8 mouse cellular contexts compared by ENCODE assay signal in the genomic region with DNA sequence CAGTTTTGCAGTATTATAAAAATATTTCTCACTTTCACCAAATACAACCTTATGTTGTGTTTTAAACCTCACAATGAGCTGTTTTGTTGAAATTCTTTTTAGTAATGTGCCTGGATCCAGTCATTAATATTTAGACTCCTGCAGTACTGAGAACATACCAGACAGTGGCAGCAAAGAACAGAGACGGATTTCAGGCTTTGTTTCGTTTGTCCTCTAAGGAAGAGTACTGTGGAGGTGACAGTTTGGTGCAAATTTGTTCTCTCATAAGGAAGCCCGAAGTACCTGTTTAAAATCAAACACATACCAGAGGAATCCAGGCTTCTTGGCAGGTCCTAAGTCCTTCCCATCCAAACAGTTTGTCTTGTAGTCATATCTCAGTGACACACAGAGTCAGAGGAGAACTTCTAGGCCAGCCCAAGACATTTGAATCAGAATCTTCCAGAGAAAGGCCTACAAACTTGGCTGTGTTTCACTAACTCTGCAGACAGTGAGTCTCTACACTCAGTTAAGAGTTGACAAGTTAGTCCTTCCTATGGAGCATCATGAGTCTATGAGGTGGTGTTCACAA. TPM values are rescaled to one million over a fixed set of nuclear protein-coding genes. Genes with fewer than 3 reads are reported as not detected.
A peak's percentile ranks its signal among the peaks of the same experiment; 100 is the strongest.
DNase-seq lines count a peak whose midpoint lies in the region; ATAC-seq and TF ChIP-seq lines count a peak whose summit lies in the region.

No protein-coding gene starts in this region.

- DNase-seq in kidney, adult 9 months: peak; percentile 72
- DNase-seq in kidney, adult 11 months: no peak
- peak; percentile 57 for DNase-seq in ES-CJ7 (ENCODE audit: low read depth, low spot score)
- peak; percentile 69 for DNase-seq in brain, embryonic 14.5 days (ENCODE audit: low read depth)
- peak; percentile 58 for DNase-seq in limb, embryonic 14.5 days (ENCODE audit: low spot score)

- no peak overlapping the region for H3K4me3 ChIP-seq in hindbrain, embryonic 15.5 days
- no peak overlapping the region for H3K4me3 ChIP-seq in limb, embryonic 14.5 days (replicated peaks; ENCODE audit: low read length)

- no peaks in the 10 kb centered on the region for H3K36me3 ChIP-seq in hindbrain, embryonic 15.5 days
- no peaks in the 10 kb centered on the region for H3K36me3 ChIP-seq in limb, embryonic 14.5 days (ENCODE audit: control insufficient read depth, insufficient read depth, low read length)

- peak; percentile 63; the same call in 1 of the 2 replicates for ATAC-seq in hindbrain, embryonic 15.5 days (ENCODE audit: low FRiP score, low read depth)
- ATAC-seq in limb, embryonic 14.5 days (ENCODE audit: low FRiP score, low read depth): no peak
- ATAC-seq in megakaryocyte, adult 5-6 weeks (ENCODE audit: poor library complexity, severe bottlenecking): no peak
- ATAC-seq in erythroblast, adult 5-6 weeks (replicated peaks; ENCODE audit: low FRiP score, poor library complexity, severe bottlenecking): no peak

- no peak for TF ChIP-seq POLR2A in brain, embryonic 14.5 days (IDR thresholded peaks at IDR 0.05; ENCODE audit: borderline replicate concordance, extremely low read depth, insufficient read depth, insufficient read length, poor library complexity, severe bottlenecking)
- no peak for TF ChIP-seq POLR2A in limb, embryonic 14.5 days (IDR thresholded peaks at IDR 0.05; ENCODE audit: borderline replicate concordance, extremely low read depth, insufficient read depth, insufficient read length)

- no peaks in the 10 kb centered on the region for H3K4me1 ChIP-seq in hindbrain, embryonic 15.5 days (replicated peaks)
- no peaks in the 10 kb centered on the region for H3K4me1 ChIP-seq in limb, embryonic 14.5 days (ENCODE audit: control insufficient read depth, insufficient read depth, low read length)

- WGBS in hindbrain, embryonic 15.5 days: 35% methylated on average over 3 of the region's 3 CpGs
- 17% methylated on average over 3 of the region's 3 CpGs for WGBS in limb, embryonic 14.5 days

- H3K27me3 ChIP-seq in hindbrain, embryonic 15.5 days: no peaks in the 10 kb centered on the region
- H3K27me3 ChIP-seq in limb, embryonic 14.5 days (ENCODE audit: control insufficient read depth, insufficient read depth, low read length): no peaks in the 10 kb centered on the region

- peak; percentile 45; the same call in 1 of the 2 replicates for TF ChIP-seq CTCF in brain, embryonic 14.5 days (IDR thresholded peaks at IDR 0.05; ENCODE audit: borderline replicate concordance, extremely low read depth, insufficient read depth, insufficient read length)

- H3K9ac ChIP-seq in hindbrain, embryonic 15.5 days: no peak overlapping the region
- no peak overlapping the region for H3K9ac ChIP-seq in limb, embryonic 14.5 days (ENCODE audit: low read depth, low read length, severe bottlenecking)

- no peak overlapping the region for H3K4me2 ChIP-seq in hindbrain, embryonic 15.5 days
- H3K4me2 ChIP-seq in limb, embryonic 14.5 days (replicated peaks; ENCODE audit: low read depth, low read length, severe bottlenecking): no peak overlapping the region

- no peak overlapping the region for H3K27ac ChIP-seq in hindbrain, embryonic 15.5 days (replicated peaks)
- no peak overlapping the region for H3K27ac ChIP-seq in limb, embryonic 14.5 days (replicated peaks; ENCODE audit: low read depth, low read length)

- no peaks in the 10 kb centered on the region for H3K9me3 ChIP-seq in hindbrain, embryonic 15.5 days
- H3K9me3 ChIP-seq in limb, embryonic 14.5 days (ENCODE audit: control insufficient read depth, low read length): no peaks in the 10 kb centered on the region

RNA-seq across cellular contexts. Expression of a gene that starts 52.3 kb away (rescaled TPM):
- 3.9 and 4.0 TPM in 2 replicates for polyA plus RNA-seq in brain, embryonic 14.5 days (2012; rRNA removed)
- 1.7 TPM in 2 replicates for polyA plus RNA-seq in hindbrain, embryonic 15.5 days (2015; fragmentation: Nextera tagmentation; extraction: Ambion mirVana)
- polyA plus RNA-seq in limb, embryonic 14.5 days (2012; rRNA removed): 21.6 and 23.2 TPM in 2 replicates
- polyA plus RNA-seq in limb, embryonic 14.5 days (2014; fragmentation: Nextera tagmentation; extraction: Ambion mirVana): 25.1 and 26.2 TPM in 2 replicates
- total RNA-seq in megakaryocyte, adult 5-6 weeks (2015): 0.09 TPM in 1 of 2 replicates, not detected in the other
- 0.20 and 0.77 TPM in 2 replicates for total RNA-seq in megakaryocyte, adult 5-6 weeks (2017)
- total RNA-seq in erythroblast, adult 5-6 weeks (2015; ENCODE audit: low replicate concordance): not detected in 2 replicates
- total RNA-seq in erythroblast, adult 5-6 weeks (2017; ENCODE audit: low replicate concordance): 0.26 TPM in 1 of 2 replicates, not detected in the other

RNA-seq across cellular contexts. Expression of a gene that starts 52.4 kb away (rescaled TPM):
- polyA plus RNA-seq in brain, embryonic 14.5 days (2012; rRNA removed): 0.24 and 0.38 TPM in 2 replicates
- polyA plus RNA-seq in hindbrain, embryonic 15.5 days (2015; fragmentation: Nextera tagmentation; extraction: Ambion mirVana): not detected in 2 replicates
- polyA plus RNA-seq in limb, embryonic 14.5 days (2012; rRNA removed): 3.4 and 3.6 TPM in 2 replicates
- 3.7 and 3.8 TPM in 2 replicates for polyA plus RNA-seq in limb, embryonic 14.5 days (2014; fragmentation: Nextera tagmentation; extraction: Ambion mirVana)
- not detected in 2 replicates for total RNA-seq in megakaryocyte, adult 5-6 weeks (2015)
- total RNA-seq in megakaryocyte, adult 5-6 weeks (2017): not detected in 2 replicates
- total RNA-seq in erythroblast, adult 5-6 weeks (2015; ENCODE audit: low replicate concordance): not detected in 2 replicates
- not detected in 2 replicates for total RNA-seq in erythroblast, adult 5-6 weeks (2017; ENCODE audit: low replicate concordance)
